Mouse (Mus musculus) embryonic fibroblast, embryonic 13.5 days (primary cell): ENCODE results near the gene Hadh.

ENCODE experiments used
- CTCF ChIP-seq: IDR thresholded peaks from 2 replicates; pipeline ENCODE4 v1.5.1; 2011; ENCODE audit warnings: mild to moderate bottlenecking, control low read depth, low read length, moderate library complexity, borderline replicate concordance; ENCODE audit not compliant: insufficient read depth
- POLR2A ChIP-seq: IDR thresholded peaks from 2 replicates; pipeline ENCODE4 v1.6.1; 2011; ENCODE audit warnings: low read depth, mild to moderate bottlenecking, control low read depth, low read length, moderate library complexity

GRCm38 (mm10) chr3:131258921-131259320 lies 13.0 kb downstream of the Hadh start:
- TF ChIP-seq POLR2A (no peak), CTCF (no peak)
